Mouse (Mus musculus): ENCODE data around the gene Galnt14. TPM values are rescaled to one million over a fixed set of nuclear protein-coding genes. Genes with fewer than 3 reads are reported as not detected.

Galnt14 gene
- polyA plus RNA-seq, 1 experiment from 2014 or later, result 21.4 TPM

DNA sequence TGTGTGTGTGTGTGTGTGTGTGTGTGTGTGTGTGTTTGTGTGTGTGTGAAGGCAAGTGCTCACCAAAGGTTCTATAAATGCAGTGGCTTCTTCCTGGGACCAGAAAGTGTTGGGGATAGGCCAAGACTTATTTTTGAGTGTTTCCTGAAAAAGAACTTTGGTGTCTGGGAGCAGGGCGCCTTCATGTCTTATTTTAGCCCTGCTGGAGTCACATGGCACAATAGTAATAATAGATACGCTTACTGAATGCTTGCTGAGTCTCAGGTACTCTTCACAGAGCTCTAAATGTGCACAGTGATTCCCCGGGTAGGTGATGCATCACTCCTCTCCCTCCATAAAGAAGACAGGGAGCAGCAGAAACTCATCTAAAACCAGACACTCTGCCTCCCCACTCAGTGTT, 153.2 kb downstream of the Galnt14 start:
- no peak overlapping the region for H3K27ac ChIP-seq (ENCODE audit: low read length)
- H3K4me1 ChIP-seq (ENCODE audit: insufficient read depth, low read length), result no peaks in the 10 kb centered on the region
- H3K36me3 ChIP-seq (ENCODE audit: insufficient read depth, low read length), result no peaks in the 10 kb centered on the region
- no peak overlapping the region for H3K9ac ChIP-seq (replicated peaks; ENCODE audit: low read length)
- H3K4me2 ChIP-seq (replicated peaks; ENCODE audit: low read depth, low read length), result no peak overlapping the region
- no peaks in the 10 kb centered on the region for H3K27me3 ChIP-seq (ENCODE audit: insufficient read depth, low read length)
- WGBS, result 81% methylated on average over 3 of the region's 3 CpGs
- ATAC-seq (ENCODE audit: low FRiP score, low TSS enrichment), result no peak
- H3K4me3 ChIP-seq (ENCODE audit: low read length), result no peak overlapping the region
- H3K9me3 ChIP-seq (ENCODE audit: low read length), result no peaks in the 10 kb centered on the region

DNA sequence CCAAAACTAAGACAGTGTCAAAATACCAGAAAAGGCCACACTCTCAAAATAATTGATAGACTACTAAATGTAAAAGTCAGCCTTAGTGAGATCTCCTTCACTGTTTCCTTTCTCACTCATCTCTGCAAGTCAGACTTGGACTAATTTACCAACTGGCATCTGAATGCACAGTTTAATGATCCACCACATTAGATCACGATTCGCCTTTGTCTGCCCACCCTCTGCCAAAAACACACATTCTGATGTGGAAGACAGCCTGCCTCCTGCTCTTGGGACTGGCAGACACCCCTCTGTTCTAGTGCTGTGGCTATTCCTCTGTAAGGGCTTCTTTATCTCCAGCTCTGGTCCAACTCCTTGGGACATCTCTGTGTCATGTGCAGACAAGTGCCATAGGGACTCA, 153.8 kb downstream of the Galnt14 start:
- no peak overlapping the region for H3K4me3 ChIP-seq (ENCODE audit: low read length)
- H3K4me2 ChIP-seq (replicated peaks; ENCODE audit: low read depth, low read length), result no peak overlapping the region
- ATAC-seq (ENCODE audit: low FRiP score, low TSS enrichment), result no peak
- no peaks in the 10 kb centered on the region for H3K9me3 ChIP-seq (ENCODE audit: low read length)
- no peak overlapping the region for H3K9ac ChIP-seq (replicated peaks; ENCODE audit: low read length)
- no peak overlapping the region for H3K27ac ChIP-seq (ENCODE audit: low read length)
- no peaks in the 10 kb centered on the region for H3K4me1 ChIP-seq (ENCODE audit: insufficient read depth, low read length)
- no peaks in the 10 kb centered on the region for H3K27me3 ChIP-seq (ENCODE audit: insufficient read depth, low read length)
- H3K36me3 ChIP-seq (ENCODE audit: insufficient read depth, low read length), result no peaks in the 10 kb centered on the region
- 72% methylated on average over 2 of the region's 2 CpGs for whole genome bisulfite sequencing

DNA sequence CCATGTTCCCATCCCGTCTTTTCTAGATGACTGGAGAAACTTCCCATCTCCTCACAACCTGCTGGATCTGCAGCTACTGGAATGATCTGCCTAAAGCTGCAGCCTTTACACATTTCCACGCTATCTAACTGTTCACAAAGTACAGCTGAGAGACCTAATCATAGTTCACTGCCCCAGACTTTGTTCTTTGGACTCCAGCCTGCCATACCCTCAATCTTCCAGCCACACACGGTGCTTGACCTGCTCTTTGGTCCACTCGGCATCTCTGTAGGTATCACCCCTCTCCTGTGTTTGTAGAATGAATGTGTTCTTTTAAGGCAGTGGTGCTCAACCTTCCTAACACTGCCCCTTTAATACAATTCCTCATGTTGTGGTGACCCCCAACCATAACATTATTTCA, 155.6 kb downstream of the Galnt14 start:
- ATAC-seq (ENCODE audit: low FRiP score, low TSS enrichment), result no peak
- 88% methylated on average over 4 of the region's 4 CpGs for WGBS

DNA sequence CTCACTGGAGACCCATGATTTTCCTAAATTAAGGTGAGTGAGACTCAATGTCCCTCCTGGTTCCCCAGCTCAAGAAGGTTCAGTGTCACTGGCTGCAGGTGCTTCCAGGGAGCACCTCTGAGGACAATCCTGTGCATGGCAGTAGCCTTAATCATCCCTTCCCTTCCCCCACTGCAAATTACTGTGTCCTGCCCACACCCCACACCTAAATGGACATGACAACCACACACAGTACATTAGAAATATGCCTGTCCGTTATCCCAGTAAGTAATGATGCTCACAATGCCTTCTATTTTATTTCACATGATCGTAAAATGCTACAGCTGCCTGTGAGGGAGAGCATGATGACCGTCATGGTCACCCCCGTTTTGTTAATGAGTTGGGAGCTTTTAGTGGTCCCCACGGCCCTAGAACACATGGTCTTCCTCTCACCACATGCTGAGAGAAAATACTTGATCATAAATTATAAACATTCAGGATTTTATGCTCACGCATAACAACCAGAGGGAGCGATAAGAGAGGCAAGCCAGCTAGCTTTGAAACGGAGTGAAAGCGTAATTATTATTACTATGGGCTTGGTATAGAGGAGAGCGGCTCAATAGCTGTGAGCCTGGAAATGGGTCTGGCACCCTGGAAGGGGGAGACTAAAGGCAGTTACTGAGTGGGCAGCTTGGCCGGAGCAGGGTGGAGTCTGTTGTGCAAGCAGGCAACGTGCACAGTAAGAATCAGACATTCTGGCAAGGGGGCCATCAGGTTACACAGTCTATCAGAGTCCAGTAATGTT, 161.3 kb downstream of the Galnt14 start:
- no peak overlapping the region for H3K9ac ChIP-seq (replicated peaks; ENCODE audit: low read length)
- no peak overlapping the region for H3K4me2 ChIP-seq (replicated peaks; ENCODE audit: low read depth, low read length)
- 0 out of 2 replicates have a peak overlapping the region, but pooled peaks have one; percentile 11 for H3K27ac ChIP-seq (ENCODE audit: low read length)
- no peaks in the 10 kb centered on the region for H3K9me3 ChIP-seq (ENCODE audit: low read length)
- no peaks in the 10 kb centered on the region for H3K27me3 ChIP-seq (ENCODE audit: insufficient read depth, low read length)
- WGBS, result 45% methylated on average over 12 of the region's 12 CpGs
- no peak overlapping the region for H3K4me3 ChIP-seq (ENCODE audit: low read length)
- peaks cover 12% of the 10 kb centered on the region; the same call in 1 of the 2 replicates for H3K4me1 ChIP-seq (ENCODE audit: insufficient read depth, low read length)
- no peaks in the 10 kb centered on the region for H3K36me3 ChIP-seq (ENCODE audit: insufficient read depth, low read length)
- peak; percentile 76 for ATAC-seq (ENCODE audit: low FRiP score, low TSS enrichment)

More for the DNA sequence above, 155.6 kb downstream of the Galnt14 start:
- H3K4me1 ChIP-seq (ENCODE audit: insufficient read depth, low read length), result no peaks in the 10 kb centered on the region
- no peak overlapping the region for H3K9ac ChIP-seq (replicated peaks; ENCODE audit: low read length)
- no peak overlapping the region for H3K27ac ChIP-seq (ENCODE audit: low read length)
- no peaks in the 10 kb centered on the region for H3K27me3 ChIP-seq (ENCODE audit: insufficient read depth, low read length)
- H3K36me3 ChIP-seq (ENCODE audit: insufficient read depth, low read length), result no peaks in the 10 kb centered on the region
- H3K4me2 ChIP-seq (replicated peaks; ENCODE audit: low read depth, low read length), result no peak overlapping the region
- H3K4me3 ChIP-seq (ENCODE audit: low read length), result no peak overlapping the region
- no peaks in the 10 kb centered on the region for H3K9me3 ChIP-seq (ENCODE audit: low read length)

DNA sequence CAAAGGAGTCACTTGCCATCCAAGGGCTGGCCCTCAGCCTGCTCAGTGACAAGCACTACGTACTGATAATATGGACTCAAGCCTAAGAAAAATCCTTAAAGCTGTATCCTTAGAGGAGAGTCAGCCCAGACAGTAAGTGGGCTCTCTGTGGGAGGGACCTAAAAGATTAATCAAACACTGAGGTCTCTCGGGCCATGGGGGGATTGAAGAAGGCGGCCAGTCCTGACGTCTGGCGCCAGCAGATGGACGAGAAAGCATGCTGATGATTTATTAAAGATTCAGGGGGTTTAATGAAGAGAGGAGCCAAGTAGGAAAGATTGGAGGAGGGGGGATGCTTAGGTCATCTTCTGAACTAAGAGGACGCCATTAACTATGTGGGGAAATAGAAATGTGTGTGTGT, 162.1 kb downstream of the Galnt14 start:
- H3K36me3 ChIP-seq (ENCODE audit: insufficient read depth, low read length), result no peaks in the 10 kb centered on the region
- WGBS, result 29% methylated on average over 7 of the region's 7 CpGs
- no peak overlapping the region for H3K27ac ChIP-seq (ENCODE audit: low read length)
- no peak overlapping the region for H3K4me2 ChIP-seq (replicated peaks; ENCODE audit: low read depth, low read length)
- no peak overlapping the region for H3K9ac ChIP-seq (replicated peaks; ENCODE audit: low read length)
- ATAC-seq (ENCODE audit: low FRiP score, low TSS enrichment), result peak; percentile 69
- H3K4me3 ChIP-seq (ENCODE audit: low read length), result no peak overlapping the region
- H3K9me3 ChIP-seq (ENCODE audit: low read length), result no peaks in the 10 kb centered on the region
- H3K27me3 ChIP-seq (ENCODE audit: insufficient read depth, low read length), result no peaks in the 10 kb centered on the region
- peaks cover 12% of the 10 kb centered on the region; the same call in 1 of the 2 replicates for H3K4me1 ChIP-seq (ENCODE audit: insufficient read depth, low read length)

DNA sequence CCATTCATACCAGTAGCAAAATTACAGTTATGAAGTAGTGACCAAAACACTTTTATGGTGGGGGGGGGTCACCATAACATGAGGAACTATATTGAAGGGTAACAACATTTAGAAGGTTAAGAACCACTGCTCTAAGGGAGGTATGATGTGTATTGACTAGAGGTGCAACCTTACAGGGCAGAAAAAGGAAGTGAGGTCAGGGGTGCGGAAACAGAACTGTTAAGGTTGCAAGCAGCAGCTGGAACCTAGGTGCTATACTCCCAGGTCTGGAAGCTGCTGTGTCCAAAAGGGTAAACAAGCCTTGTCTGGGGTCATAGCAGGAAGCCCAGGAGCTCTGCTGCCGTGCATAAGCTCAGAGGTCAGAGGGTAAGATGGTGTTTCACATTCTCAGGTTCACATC, 162.8 kb downstream of the Galnt14 start:
- ATAC-seq (ENCODE audit: low FRiP score, low TSS enrichment), result no peak
- Histone ChIP-seq H3K4me1 (ENCODE audit: insufficient read depth, low read length) (peaks cover 12% of the 10 kb centered on the region; the same call in 1 of the 2 replicates), H3K9ac (replicated peaks; ENCODE audit: low read length) (no peak overlapping the region), H3K9me3 (ENCODE audit: low read length) (no peaks in the 10 kb centered on the region), H3K4me3 (ENCODE audit: low read length) (no peak overlapping the region), H3K27me3 (ENCODE audit: insufficient read depth, low read length) (no peaks in the 10 kb centered on the region), H3K4me2 (replicated peaks; ENCODE audit: low read depth, low read length) (no peak overlapping the region), H3K27ac (ENCODE audit: low read length) (no peak overlapping the region), H3K36me3 (ENCODE audit: insufficient read depth, low read length) (no peaks in the 10 kb centered on the region)
- WGBS, result 66% methylated on average over 2 of the region's 2 CpGs

DNA sequence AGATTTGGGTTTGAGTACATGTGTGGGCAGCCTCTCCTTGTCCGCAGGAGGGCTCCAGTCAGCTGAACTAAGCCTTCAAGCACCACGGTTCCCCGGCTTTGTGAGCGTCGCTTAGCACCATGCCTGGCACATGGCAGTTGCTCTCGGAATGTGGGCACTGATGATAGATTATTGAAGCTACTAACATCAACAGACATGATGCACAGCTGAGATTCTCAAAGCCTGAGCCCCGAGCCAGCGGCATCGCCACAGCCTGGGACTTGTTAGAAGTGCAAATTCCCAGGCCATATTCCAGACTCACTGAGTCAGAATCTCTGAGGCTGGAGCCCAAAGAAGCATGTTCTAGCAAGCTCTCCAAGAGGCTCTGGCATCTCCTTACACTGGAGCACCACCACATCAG, 168.3 kb downstream of the Galnt14 start:
- WGBS, result 87% methylated on average over 9 of the region's 9 CpGs
- Histone ChIP-seq H3K4me2 (replicated peaks; ENCODE audit: low read depth, low read length) (no peak overlapping the region), H3K27ac (ENCODE audit: low read length) (no peak overlapping the region), H3K9me3 (ENCODE audit: low read length) (no peaks in the 10 kb centered on the region), H3K36me3 (ENCODE audit: insufficient read depth, low read length) (no peaks in the 10 kb centered on the region), H3K4me3 (ENCODE audit: low read length) (no peak overlapping the region), H3K4me1 (ENCODE audit: insufficient read depth, low read length) (peaks cover 7% of the 10 kb centered on the region; the same call in 1 of the 2 replicates), H3K9ac (replicated peaks; ENCODE audit: low read length) (no peak overlapping the region), H3K27me3 (ENCODE audit: insufficient read depth, low read length) (no peaks in the 10 kb centered on the region)
- ATAC-seq (ENCODE audit: low FRiP score, low TSS enrichment), result no peak

DNA sequence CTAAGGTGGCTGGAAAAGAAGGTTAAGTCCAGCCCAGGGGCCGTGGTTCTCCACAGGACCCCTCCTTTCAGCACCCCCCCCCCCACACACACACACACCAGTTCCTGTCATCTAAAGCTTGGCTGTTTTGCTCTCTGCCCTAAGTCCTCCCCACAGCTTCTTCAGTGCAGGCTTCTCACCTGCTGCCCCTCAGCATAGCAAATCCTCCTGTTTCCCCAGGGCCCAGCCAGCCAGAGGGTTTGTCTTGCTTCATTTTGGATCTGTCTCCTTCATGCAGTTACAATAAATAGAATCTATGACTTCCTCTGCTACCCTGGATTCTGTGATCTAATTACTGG, 169.1 kb downstream of the Galnt14 start:
- peaks cover 7% of the 10 kb centered on the region; the same call in 1 of the 2 replicates for H3K4me1 ChIP-seq (ENCODE audit: insufficient read depth, low read length)
- no peak overlapping the region for H3K9ac ChIP-seq (replicated peaks; ENCODE audit: low read length)
- H3K9me3 ChIP-seq (ENCODE audit: low read length), result no peaks in the 10 kb centered on the region
- no peaks in the 10 kb centered on the region for H3K36me3 ChIP-seq (ENCODE audit: insufficient read depth, low read length)
- no peak overlapping the region for H3K4me3 ChIP-seq (ENCODE audit: low read length)
- no peak; the same call in 1 of the 2 replicates for ATAC-seq (ENCODE audit: low FRiP score, low TSS enrichment)
- no peak overlapping the region for H3K27ac ChIP-seq (ENCODE audit: low read length)
- 12% methylated on average over 1 of the region's 1 CpGs for WGBS
- H3K4me2 ChIP-seq (replicated peaks; ENCODE audit: low read depth, low read length), result no peak overlapping the region
- H3K27me3 ChIP-seq (ENCODE audit: insufficient read depth, low read length), result no peaks in the 10 kb centered on the region

DNA sequence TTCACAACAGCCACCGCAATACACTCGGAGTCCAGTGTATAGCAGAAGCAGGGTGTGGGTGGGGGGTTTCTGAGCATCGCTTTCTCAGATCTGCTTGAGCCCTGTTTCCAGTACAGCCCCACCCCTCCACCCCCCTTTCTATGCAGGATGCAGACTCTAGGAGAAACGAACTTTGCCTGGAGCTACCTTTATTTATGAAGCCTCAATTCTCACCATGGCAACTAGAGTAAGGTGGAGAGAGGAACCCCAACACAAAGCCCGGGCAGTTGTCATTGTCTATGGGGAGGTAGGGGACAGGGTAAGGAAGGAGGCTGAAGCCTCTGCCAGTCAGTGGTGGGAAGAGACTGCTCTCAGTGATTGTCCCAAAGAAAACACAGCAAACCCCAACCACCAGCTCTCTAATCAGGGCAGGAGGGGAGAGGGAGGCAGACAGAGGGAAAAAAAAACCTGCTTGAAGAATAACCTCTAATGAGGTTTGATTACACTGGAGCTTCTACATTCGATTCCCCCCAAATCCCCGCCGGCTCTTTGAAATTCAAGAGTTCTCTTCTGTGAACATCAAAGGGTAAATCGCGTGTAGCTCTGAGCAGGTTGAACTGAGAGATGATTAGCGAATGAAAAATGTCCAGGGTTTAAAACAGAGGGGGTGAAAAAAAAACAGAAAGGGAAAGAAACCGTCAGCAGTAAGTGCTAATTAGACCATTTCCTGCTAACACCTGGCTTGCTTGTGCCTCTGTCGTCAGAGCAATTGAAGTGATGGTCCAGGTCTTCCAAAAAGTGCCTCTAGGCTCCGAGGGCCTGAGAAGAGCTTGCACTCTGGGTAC, 169.6 kb downstream of the Galnt14 start:
- 24% methylated on average over 14 of the region's 14 CpGs for WGBS
- H3K4me2 ChIP-seq (replicated peaks; ENCODE audit: low read depth, low read length), result no peak overlapping the region
- no peak for ATAC-seq (ENCODE audit: low FRiP score, low TSS enrichment)

DNA sequence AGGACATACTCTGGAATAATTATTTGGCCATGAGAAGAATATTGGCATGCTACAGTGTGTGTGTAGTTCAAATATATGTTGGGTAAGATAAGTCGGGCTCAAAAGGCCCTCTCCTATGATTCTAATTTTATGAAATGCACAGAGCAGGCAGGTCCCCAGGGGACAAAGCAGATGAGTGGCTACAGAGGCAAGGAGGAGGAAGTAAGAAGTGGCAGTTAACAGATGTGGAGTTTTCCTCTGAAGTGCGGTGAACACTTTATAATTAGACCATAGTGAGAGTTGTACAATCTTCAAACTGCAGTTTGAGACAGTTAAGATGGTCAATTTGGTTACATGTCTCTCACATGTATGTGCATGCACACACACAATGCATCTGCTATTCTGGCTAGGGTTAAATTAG, 178.4 kb downstream of the Galnt14 start:
- Histone ChIP-seq H3K27ac (ENCODE audit: low read length) (no peak overlapping the region), H3K36me3 (ENCODE audit: insufficient read depth, low read length) (no peaks in the 10 kb centered on the region), H3K27me3 (ENCODE audit: insufficient read depth, low read length) (no peaks in the 10 kb centered on the region), H3K9ac (replicated peaks; ENCODE audit: low read length) (no peak overlapping the region), H3K4me2 (replicated peaks; ENCODE audit: low read depth, low read length) (no peak overlapping the region), H3K4me3 (ENCODE audit: low read length) (no peak overlapping the region), H3K9me3 (ENCODE audit: low read length) (no peaks in the 10 kb centered on the region), H3K4me1 (ENCODE audit: insufficient read depth, low read length) (no peaks in the 10 kb centered on the region)
- no peak for ATAC-seq (ENCODE audit: low FRiP score, low TSS enrichment)
- 87% methylated on average over 2 of the region's 2 CpGs for WGBS

More for the DNA sequence above, 169.6 kb downstream of the Galnt14 start:
- Histone ChIP-seq H3K9me3 (ENCODE audit: low read length) (no peaks in the 10 kb centered on the region), H3K36me3 (ENCODE audit: insufficient read depth, low read length) (no peaks in the 10 kb centered on the region), H3K9ac (replicated peaks; ENCODE audit: low read length) (no peak overlapping the region), H3K4me3 (ENCODE audit: low read length) (no peak overlapping the region), H3K27me3 (ENCODE audit: insufficient read depth, low read length) (no peaks in the 10 kb centered on the region), H3K4me1 (ENCODE audit: insufficient read depth, low read length) (peaks cover 7% of the 10 kb centered on the region; the same call in 1 of the 2 replicates), H3K27ac (ENCODE audit: low read length) (no peak overlapping the region)

Data from kidney, embryonic 16.5 days (tissue).